Mouse (Mus musculus) brain, embryonic 14.5 days (tissue): ENCODE results near the gene Slco1a5.

Source experiments
- CTCF ChIP-seq: fragments of 200-500 bp; IDR thresholded peaks from 2 replicates; pipeline ENCODE4 v1.5.1; 2012; ENCODE audit warnings: inconsistent platforms, mild to moderate bottlenecking, moderate library complexity, borderline replicate concordance; ENCODE audit not compliant: insufficient read depth, insufficient read length; ENCODE audit errors: extremely low read depth
- POLR2A ChIP-seq: fragments of 200-500 bp; IDR thresholded peaks from 2 replicates; pipeline ENCODE4 v1.6.1; 2012; ENCODE audit warnings: mild to moderate bottlenecking, inconsistent platforms, borderline replicate concordance; ENCODE audit not compliant: poor library complexity, insufficient read depth, insufficient read length, severe bottlenecking; ENCODE audit errors: extremely low read depth

- TF ChIP-seq POLR2A (no peak), CTCF (no peak)
Measured at GRCm38 (mm10) chr6:142338961-142339360, 16.2 kb upstream of the Slco1a5 start.
